27 mouse cellular contexts compared by ENCODE assay signal in the genomic region with DNA sequence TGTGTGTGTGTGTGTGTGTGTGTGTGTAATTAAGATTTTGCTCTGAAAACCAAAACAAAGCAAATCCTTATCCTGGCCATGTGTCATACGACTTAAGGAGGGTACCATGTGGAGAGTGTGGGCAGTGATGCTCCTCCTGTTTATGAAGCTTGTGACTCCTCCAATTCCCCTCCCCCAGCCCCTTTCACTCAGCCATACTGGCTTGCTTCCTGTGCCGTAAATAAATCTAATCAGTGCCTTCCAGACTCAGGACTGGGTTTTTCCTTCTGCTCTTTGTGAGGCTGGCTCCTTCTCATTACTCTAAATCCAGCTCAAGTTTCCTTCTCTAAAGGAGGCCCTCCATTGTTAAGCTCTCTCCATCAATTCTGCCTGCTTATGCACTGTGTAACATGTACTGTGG. TPM values are rescaled to one million over a fixed set of nuclear protein-coding genes. Genes with fewer than 3 reads are reported as not detected.
DNase-seq lines count a peak whose midpoint lies in the region; ATAC-seq and TF ChIP-seq lines count a peak whose summit lies in the region.
"Had no signal": no experiment of that assay in that cellular context is flagged by ENCODE, and none has a peak within 500 bp of the region (broad histone marks: within the 10 kb centered on the region; RNA-seq: fewer than 3 reads in every experiment).

No protein-coding gene starts in this region.

- 13% methylated on average over 2 of the region's 2 CpGs for WGBS in embryonic facial prominence, embryonic 14.5 days

- no peak overlapping the region for H3K4me3 ChIP-seq in gastrocnemius, adult 2 months
- H3K4me3 ChIP-seq in MEL (ENCODE audit: control insufficient read depth in 1 of 2, insufficient read depth in 1 of 2, low read depth in 2 of 2, low read length in 2 of 2) = no peak overlapping the region
- H3K4me3 ChIP-seq in embryonic facial prominence, embryonic 14.5 days (ENCODE audit: low read depth, low read length) = no peak overlapping the region
- H3K4me3 ChIP-seq: erythroblast, embryonic 14.5 days; forebrain, embryonic 13.5 days; hindbrain, embryonic 15.5 days; intestine, embryonic 15.5 days; neural tube, embryonic 13.5 days had no signal

- no peaks in the 10 kb centered on the region for H3K27me3 ChIP-seq in MEL (ENCODE audit: control insufficient read depth in 1 of 2, insufficient read depth in 2 of 2, low read length in 2 of 2)
- H3K27me3 ChIP-seq in embryonic facial prominence, embryonic 14.5 days (replicated peaks; ENCODE audit: control insufficient read depth, insufficient read depth, low read length) = no peaks in the 10 kb centered on the region; the same call in 1 of the 2 replicates

- TF ChIP-seq POLR2A in MEL (IDR thresholded peaks at IDR 0.05; ENCODE audit: control insufficient read depth in 1 of 2, insufficient read depth in 1 of 2, low read depth in 1 of 2, low read length in 2 of 2, poor library complexity in 1 of 2) = no peak

- DNase-seq in gastrocnemius, adult 2 months = no peak
- DNase-seq in gastrocnemius, adult 8-10 months (ENCODE audit: low spot score in 2 of 2) = no peak
- DNase-seq in layer of hippocampus, adult 9-11 months = peak; percentile 51
- DNase-seq in layer of hippocampus, postnatal 25 days (ENCODE audit: extremely low spot score in 1 of 2, low spot score in 1 of 2) = no peak
- peak; percentile 43 for DNase-seq in MEL (ENCODE audit: low read depth, low spot score)
- DNase-seq in embryonic facial prominence, embryonic 14.5 days (ENCODE audit: low spot score) = peak; percentile 26
- no peak for DNase-seq in thymus, postnatal 10 days (ENCODE audit: low spot score in 2 of 2)
- no peak for DNase-seq in right cerebral cortex, postnatal 4 days
- DNase-seq: adrenal gland, adult 8-10 months; cerebellum, adult 9-10 months; gastrocnemius, postnatal 25 days; heart, postnatal 4 days; kidney, adult 9 months; lung, adult 2 months; midbrain, embryonic 14.5 days; thymus, postnatal 4 days had no signal

- no peak for TF ChIP-seq CTCF in gastrocnemius, adult 2 months (IDR thresholded peaks at IDR 0.05)
- no peak for TF ChIP-seq CTCF in MEL (IDR thresholded peaks at IDR 0.05 in 2 of 3, conservative IDR thresholded peaks at IDR 0.05 in 1 of 3; ENCODE audit: control insufficient read depth in 1 of 3, insufficient read depth in 1 of 3, low read depth in 2 of 3, low read length in 3 of 3, poor library complexity in 1 of 3, severe bottlenecking in 1 of 3)

- peak overlapping the region; percentile 90; the same call in 1 of the 2 replicates for H3K27ac ChIP-seq in gastrocnemius, adult 2 months
- no peak overlapping the region for H3K27ac ChIP-seq in MEL (ENCODE audit: control insufficient read depth, low read depth, low read length)
- H3K27ac ChIP-seq in embryonic facial prominence, embryonic 14.5 days (replicated peaks; ENCODE audit: low read depth, low read length) = no peak overlapping the region
- H3K27ac ChIP-seq: forebrain, embryonic 13.5 days; hindbrain, embryonic 15.5 days; intestine, embryonic 15.5 days; macrophage; neural tube, embryonic 13.5 days had no signal

- no peak overlapping the region for H3K4me2 ChIP-seq in embryonic facial prominence, embryonic 14.5 days (ENCODE audit: low read depth, low read length)
- H3K4me2 ChIP-seq: forebrain, embryonic 13.5 days; hindbrain, embryonic 15.5 days; intestine, embryonic 15.5 days; liver, embryonic 11.5 days; neural tube, embryonic 13.5 days had no signal

- H3K9me3 ChIP-seq in MEL (replicated peaks; ENCODE audit: insufficient read depth, low read length) = no peaks in the 10 kb centered on the region
- no peaks in the 10 kb centered on the region for H3K9me3 ChIP-seq in embryonic facial prominence, embryonic 14.5 days (ENCODE audit: control insufficient read depth, low read length)
- H3K9me3 ChIP-seq: forebrain, embryonic 13.5 days; hindbrain, embryonic 15.5 days; intestine, embryonic 15.5 days; neural tube, embryonic 13.5 days had no signal

- TF ChIP-seq EP300 in MEL (IDR thresholded peaks at IDR 0.05; ENCODE audit: low read depth in 1 of 2, low read length in 2 of 2) = no peak

- ATAC-seq in embryonic facial prominence, embryonic 14.5 days (ENCODE audit: low read depth) = peak; percentile 18; the same call in 1 of the 2 replicates
- ATAC-seq: forebrain, embryonic 13.5 days; intestine, embryonic 15.5 days had no signal

- intact Hi-C loops in gastrocnemius, adult 2 months (cut with DNase I) = no loop called here

- H3K36me3 ChIP-seq in MEL (ENCODE audit: control insufficient read depth in 1 of 2, insufficient read depth in 2 of 2, low read length in 2 of 2) = peaks cover 0 to 5% of the 10 kb centered on the region in 2 experiments; a peak in 2 of 4 replicates
- no peaks in the 10 kb centered on the region for H3K36me3 ChIP-seq in embryonic facial prominence, embryonic 14.5 days (ENCODE audit: control insufficient read depth, insufficient read depth, low read length)
- H3K36me3 ChIP-seq: hindbrain, embryonic 15.5 days; intestine, embryonic 15.5 days; neural tube, embryonic 13.5 days had no signal

- H3K4me1 ChIP-seq in MEL (ENCODE audit: control insufficient read depth in 1 of 2, insufficient read depth in 2 of 2, low read length in 2 of 2) = peaks cover 5 to 25% of the 10 kb centered on the region in 2 experiments; a peak in 3 of 4 replicates
- peaks cover 5% of the 10 kb centered on the region; the same call in 1 of the 2 replicates for H3K4me1 ChIP-seq in embryonic facial prominence, embryonic 14.5 days (ENCODE audit: control insufficient read depth, insufficient read depth, low read length)

- no peak overlapping the region for H3K9ac ChIP-seq in MEL (ENCODE audit: control insufficient read depth, low read depth, low read length, poor library complexity, severe bottlenecking)
- no peak overlapping the region for H3K9ac ChIP-seq in embryonic facial prominence, embryonic 14.5 days (ENCODE audit: low read depth, low read length)
- H3K9ac ChIP-seq: forebrain, embryonic 13.5 days; hindbrain, embryonic 15.5 days; intestine, embryonic 15.5 days; neural tube, embryonic 13.5 days had no signal

- no peak for TF ChIP-seq RAD21 in MEL (IDR thresholded peaks at IDR 0.05; ENCODE audit: low read depth, low read length)

- H3K79me2 ChIP-seq in MEL (ENCODE audit: control insufficient read depth, insufficient read depth, low read length, poor library complexity) = peaks cover 13% of the 10 kb centered on the region

TF ChIP-seq in MEL, 35 proteins besides CTCF, POLR2A, EP300 and RAD21:
- peak; percentile 51 for TF ChIP-seq TAL1 (IDR thresholded peaks at IDR 0.05; ENCODE audit: low read length)
- TF ChIP-seq ZC3H11A (IDR thresholded peaks at IDR 0.05; ENCODE audit: low read depth, low read length) = no peak
- no peak for TF ChIP-seq USF1 (IDR thresholded peaks at IDR 0.05; ENCODE audit: low read depth, low read length)
TF ChIP-seq in MEL: peak in this region for 1.

RNA-seq across cellular contexts. Expression of gene Smtnl1, which starts 0.8 kb away (rescaled TPM):
- 100 to 1,000 TPM in 1 of 2 experiments, 10 to 100 TPM in 1; 53.0 to 125 TPM for total RNA-seq in gastrocnemius, adult 2 months (2021)
- 10 to 100 TPM; 46.3 to 63.9 (median 59.0) TPM for total RNA-seq in gastrocnemius, adult 8-10 months (2022)
- total RNA-seq in layer of hippocampus, postnatal 25 days (2021) = not detected
- total RNA-seq in MEL (2012; rRNA removed) = not detected in 2 replicates
- not detected for polyA plus RNA-seq in MEL (2012; ENCODE audit: insufficient read depth in 1 of 2, insufficient read length in 2 of 2, low read depth in 1 of 2, low replicate concordance in 2 of 2, missing spikeins in 1 of 2)
- polyA plus RNA-seq in embryonic facial prominence, embryonic 14.5 days (2014; fragmentation: Nextera tagmentation; extraction: Ambion mirVana) = 0.48 and 1.6 TPM in 2 replicates
- total RNA-seq: adrenal gland, adult 8-10 months; left cerebral cortex, adult 18-20 months; left cerebral cortex, postnatal 36 days had no signal
- polyA plus RNA-seq: cortical plate, adult 2 months; hindbrain, embryonic 15.5 days; macrophage; midbrain, embryonic 14.5 days; neural tube, embryonic 13.5 days; stomach, embryonic 14.5 days had no signal

RNA-seq across cellular contexts. Expression of gene Timm10, which starts 3.6 kb away (rescaled TPM):
- 10 to 100 TPM; 42.0 to 57.7 TPM for total RNA-seq in gastrocnemius, adult 2 months (2021)
- total RNA-seq in gastrocnemius, adult 8-10 months (2022) = 10 to 100 TPM; 37.9 to 51.4 (median 45.5) TPM
- 10 to 100 TPM; 58.0 to 60.3 TPM for total RNA-seq in layer of hippocampus, postnatal 25 days (2021)
- total RNA-seq in MEL (2012; rRNA removed) = 165 and 193 TPM in 2 replicates
- polyA plus RNA-seq in MEL (2012; ENCODE audit: insufficient read depth in 1 of 2, insufficient read length in 2 of 2, low read depth in 1 of 2, low replicate concordance in 2 of 2, missing spikeins in 1 of 2) = 100 to 1,000 TPM in 1 of 2 experiments, not detected in 1; 129 TPM
- 55.5 and 55.7 TPM in 2 replicates for polyA plus RNA-seq in embryonic facial prominence, embryonic 14.5 days (2014; fragmentation: Nextera tagmentation; extraction: Ambion mirVana)

RNA-seq across cellular contexts. Expression of gene Slc43a1, which starts 15.4 kb away (rescaled TPM):
- 10 to 100 TPM in 1 of 2 experiments, 1 to 10 TPM in 1; 6.3 to 11.6 TPM for total RNA-seq in gastrocnemius, adult 2 months (2021)
- total RNA-seq in gastrocnemius, adult 8-10 months (2022) = 10 to 100 TPM in 3 of 4 experiments, 1 to 10 TPM in 1; 8.0 to 28.2 (median 14.4) TPM
- total RNA-seq in layer of hippocampus, postnatal 25 days (2021) = under 1 TPM; 0.30 to 0.35 TPM
- 93.3 and 131 TPM in 2 replicates for total RNA-seq in MEL (2012; rRNA removed)
- 100 to 1,000 TPM in 1 of 2 experiments, 10 to 100 TPM in 1; 69.8 to 108 TPM for polyA plus RNA-seq in MEL (2012; ENCODE audit: insufficient read depth in 1 of 2, insufficient read length in 2 of 2, low read depth in 1 of 2, low replicate concordance in 2 of 2, missing spikeins in 1 of 2)
- 14.3 and 17.0 TPM in 2 replicates for polyA plus RNA-seq in embryonic facial prominence, embryonic 14.5 days (2014; fragmentation: Nextera tagmentation; extraction: Ambion mirVana)

RNA-seq across cellular contexts. Expression of gene Ube2l6, which starts 24.6 kb away (rescaled TPM):
- 1 to 10 TPM; 2.0 to 3.8 TPM for total RNA-seq in gastrocnemius, adult 2 months (2021)
- total RNA-seq in gastrocnemius, adult 8-10 months (2022) = 1 to 10 TPM; 1.5 to 3.5 (median 2.3) TPM
- total RNA-seq in layer of hippocampus, postnatal 25 days (2021) = 1 to 10 TPM; 3.9 to 4.3 TPM
- total RNA-seq in MEL (2012; rRNA removed) = 8.8 and 17.5 TPM in 2 replicates
- 10 to 100 TPM in 1 of 2 experiments, not detected in 1; 37.0 TPM for polyA plus RNA-seq in MEL (2012; ENCODE audit: insufficient read depth in 1 of 2, insufficient read length in 2 of 2, low read depth in 1 of 2, low replicate concordance in 2 of 2, missing spikeins in 1 of 2)
- 44.5 and 48.2 TPM in 2 replicates for polyA plus RNA-seq in embryonic facial prominence, embryonic 14.5 days (2014; fragmentation: Nextera tagmentation; extraction: Ambion mirVana)

RNA-seq across cellular contexts. Expression of gene Serping1, which starts 48.0 kb away (rescaled TPM):
- total RNA-seq in gastrocnemius, adult 2 months (2021) = 10 to 100 TPM; 52.3 to 82.6 TPM
- 10 to 100 TPM; 22.0 to 55.1 (median 36.1) TPM for total RNA-seq in gastrocnemius, adult 8-10 months (2022)
- 1 to 10 TPM; 5.7 to 7.4 TPM for total RNA-seq in layer of hippocampus, postnatal 25 days (2021)
- not detected in 2 replicates for total RNA-seq in MEL (2012; rRNA removed)
- polyA plus RNA-seq in MEL (2012; ENCODE audit: insufficient read depth in 1 of 2, insufficient read length in 2 of 2, low read depth in 1 of 2, low replicate concordance in 2 of 2, missing spikeins in 1 of 2) = not detected
- polyA plus RNA-seq in embryonic facial prominence, embryonic 14.5 days (2014; fragmentation: Nextera tagmentation; extraction: Ambion mirVana) = 63.0 and 64.7 TPM in 2 replicates
- polyA plus RNA-seq: erythroblast, embryonic 14.5 days had no signal

Comparison
In these comparisons a context has a peak if more than half of its experiments do, and no peak if none do; other contexts are left out.
1. DNase-seq: peak in layer of hippocampus, adult 9-11 months (single experiment), MEL (single experiment) and embryonic facial prominence, embryonic 14.5 days (single experiment); none in gastrocnemius, adult 2 months (single experiment), gastrocnemius, adult 8-10 months (0 of 2), layer of hippocampus, postnatal 25 days (0 of 2), thymus, postnatal 10 days (0 of 2) and right cerebral cortex, postnatal 4 days (single experiment).
2. RNA of gene Smtnl1, which starts 0.8 kb away (total RNA-seq): 53.0 to 125 TPM in gastrocnemius, adult 2 months and 46.3 to 63.9 TPM in gastrocnemius, adult 8-10 months; not detected in MEL and not detected in layer of hippocampus, postnatal 25 days; every median in the first group is over 10 times any median in the second.
3. RNA of gene Slc43a1, which starts 15.4 kb away (total RNA-seq): 93.3 to 131 TPM in MEL, 8.0 to 28.2 TPM in gastrocnemius, adult 8-10 months and 6.3 to 11.6 TPM in gastrocnemius, adult 2 months; 0.30 to 0.35 TPM in layer of hippocampus, postnatal 25 days; every median in the first group is over 4 times any median in the second.